Comparison of ENCODE assay signal across 8 mouse cellular contexts in the genomic region with DNA sequence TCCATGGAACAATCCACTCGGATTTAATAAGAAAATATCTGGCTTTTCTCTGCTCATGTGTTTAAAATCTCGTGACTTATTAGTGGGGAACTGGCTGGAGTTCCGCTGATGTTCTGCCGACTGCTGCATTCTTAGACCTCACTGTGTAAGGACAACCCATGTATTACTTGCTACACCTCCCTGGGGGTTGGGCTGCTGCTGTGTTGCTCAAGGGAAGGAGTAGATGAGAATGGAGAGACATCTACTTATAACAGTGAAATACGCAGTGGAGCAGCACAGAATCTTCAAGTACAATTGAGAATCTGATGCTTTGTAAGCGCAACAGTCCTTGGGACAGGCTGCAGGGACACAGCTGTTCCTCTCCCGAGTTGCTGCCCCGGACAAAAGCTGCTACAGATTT.
DNase-seq lines count a peak whose midpoint lies in the region; ATAC-seq lines count a peak whose summit lies in the region.

No protein-coding gene starts in this region.

- H3K9me3 ChIP-seq in liver, embryonic 11.5 days (ENCODE audit: control insufficient read depth, low read length) = no peaks in the 10 kb centered on the region
- H3K9me3 ChIP-seq in forebrain, embryonic 13.5 days (replicated peaks) = no peaks in the 10 kb centered on the region
- no peaks in the 10 kb centered on the region for H3K9me3 ChIP-seq in midbrain, embryonic 13.5 days

- no peak overlapping the region for H3K4me3 ChIP-seq in liver, embryonic 11.5 days (ENCODE audit: low read depth, low read length)
- H3K4me3 ChIP-seq in forebrain, embryonic 13.5 days = no peak overlapping the region
- no peak overlapping the region for H3K4me3 ChIP-seq in midbrain, embryonic 13.5 days (replicated peaks)

- peak; percentile 17 for DNase-seq in liver
- no peak for DNase-seq in liver, embryonic 11.5 days (ENCODE audit: low spot score)
- DNase-seq in heart, postnatal 25 days (ENCODE audit: low spot score) = peak; percentile 37
- peak; percentile 46 to 47 for DNase-seq in left cerebral cortex, postnatal 25 days (ENCODE audit: low spot score in 2 of 2)
- DNase-seq in testis, postnatal 14 days (ENCODE audit: low spot score) = peak; percentile 49
- no peak for DNase-seq in cerebellum, adult 11 months

- no peaks in the 10 kb centered on the region for H3K4me1 ChIP-seq in liver, embryonic 11.5 days (replicated peaks; ENCODE audit: control insufficient read depth, insufficient read depth, low read length)
- H3K4me1 ChIP-seq in forebrain, embryonic 13.5 days = peaks cover 42% of the 10 kb centered on the region
- H3K4me1 ChIP-seq in midbrain, embryonic 13.5 days (replicated peaks) = peaks cover 41% of the 10 kb centered on the region

- H3K36me3 ChIP-seq in liver, embryonic 11.5 days (ENCODE audit: control insufficient read depth, insufficient read depth, low read length) = no peaks in the 10 kb centered on the region
- H3K36me3 ChIP-seq in forebrain, embryonic 13.5 days (ENCODE audit: poor library complexity, severe bottlenecking) = peaks cover 8% of the 10 kb centered on the region; the same call in 1 of the 2 replicates
- H3K36me3 ChIP-seq in midbrain, embryonic 13.5 days = no peaks in the 10 kb centered on the region

- no peak overlapping the region for H3K9ac ChIP-seq in liver, embryonic 11.5 days (ENCODE audit: low read depth, low read length)
- H3K9ac ChIP-seq in forebrain, embryonic 13.5 days = no peak overlapping the region
- no peak overlapping the region for H3K9ac ChIP-seq in midbrain, embryonic 13.5 days (replicated peaks)

- intact Hi-C loops in heart, postnatal 25 days (cut with DNase I) = no loop called here
- intact Hi-C loops in left cerebral cortex, postnatal 25 days (cut with DNase I) = no loop called here

- no peak for ATAC-seq in liver, embryonic 11.5 days (replicated peaks; ENCODE audit: low FRiP score)
- peak; percentile 46; the same call in 1 of the 2 replicates for ATAC-seq in forebrain, embryonic 13.5 days
- ATAC-seq in midbrain, embryonic 13.5 days = no peak

- H3K27me3 ChIP-seq in liver, embryonic 11.5 days (replicated peaks; ENCODE audit: control insufficient read depth, insufficient read depth, low read length) = no peaks in the 10 kb centered on the region
- H3K27me3 ChIP-seq in forebrain, embryonic 13.5 days = no peaks in the 10 kb centered on the region
- H3K27me3 ChIP-seq in midbrain, embryonic 13.5 days = no peaks in the 10 kb centered on the region

- H3K4me2 ChIP-seq in liver, embryonic 11.5 days = no peak overlapping the region
- H3K4me2 ChIP-seq in forebrain, embryonic 13.5 days = no peak overlapping the region
- H3K4me2 ChIP-seq in midbrain, embryonic 13.5 days (replicated peaks) = no peak overlapping the region

- 67% methylated on average over 8 of the region's 8 CpGs for WGBS in liver, embryonic 11.5 days
- WGBS in forebrain, embryonic 13.5 days = 36% methylated on average over 8 of the region's 8 CpGs
- 41% methylated on average over 8 of the region's 8 CpGs for whole genome bisulfite sequencing in midbrain, embryonic 13.5 days

- no peak overlapping the region for H3K27ac ChIP-seq in liver, embryonic 11.5 days (ENCODE audit: low read depth, low read length)
- H3K27ac ChIP-seq in forebrain, embryonic 13.5 days = no peak overlapping the region
- 0 out of 2 replicates have a peak overlapping the region, but pooled peaks have one; percentile 40 for H3K27ac ChIP-seq in midbrain, embryonic 13.5 days

Comparison
In these comparisons a context has a peak if more than half of its experiments do, and no peak if none do; other contexts are left out.
1. DNase-seq: peak in liver (single experiment), heart, postnatal 25 days (single experiment), left cerebral cortex, postnatal 25 days (2 of 2) and testis, postnatal 14 days (single experiment); none in liver, embryonic 11.5 days (single experiment) and cerebellum, adult 11 months (single experiment).